Comparison of ENCODE assay signal across 15 mouse cellular contexts in genomic region chr8:88064414-88065110, GRCm38 (mm10). TPM values are rescaled to one million over a fixed set of nuclear protein-coding genes. Genes with fewer than 3 reads are reported as not detected.
DNase-seq lines count a peak whose midpoint lies in the region; ATAC-seq lines count a peak whose summit lies in the region.
"Had no signal": no experiment of that assay in that cellular context is flagged by ENCODE, and none has a peak within 500 bp of the region (broad histone marks: within the 10 kb centered on the region; RNA-seq: fewer than 3 reads in every experiment).

No protein-coding gene starts in this region.

- no peaks in the 10 kb centered on the region for H3K9me3 ChIP-seq in hindbrain, embryonic 16.5 days (ENCODE audit: control insufficient read depth, low read length)
- H3K9me3 ChIP-seq in hindbrain, embryonic 10.5 days: no peaks in the 10 kb centered on the region
- H3K9me3 ChIP-seq: hindbrain, embryonic 15.5 days; midbrain, embryonic 13.5 days had no signal

- no peaks in the 10 kb centered on the region for H3K36me3 ChIP-seq in hindbrain, embryonic 16.5 days (ENCODE audit: control insufficient read depth, insufficient read depth, low read length)
- no peaks in the 10 kb centered on the region for H3K36me3 ChIP-seq in hindbrain, embryonic 10.5 days
- H3K36me3 ChIP-seq: hindbrain, embryonic 15.5 days; midbrain, embryonic 13.5 days had no signal

- WGBS in hindbrain, embryonic 16.5 days: 72% methylated on average over 13 of the region's 13 CpGs
- WGBS in hindbrain, embryonic 10.5 days: 90% methylated on average over 13 of the region's 13 CpGs

- H3K4me1 ChIP-seq in hindbrain, embryonic 16.5 days (ENCODE audit: control insufficient read depth, insufficient read depth, low read depth, low read length): no peaks in the 10 kb centered on the region; the same call in 1 of the 2 replicates
- H3K4me1 ChIP-seq in hindbrain, embryonic 10.5 days (replicated peaks): no peaks in the 10 kb centered on the region
- H3K4me1 ChIP-seq: hindbrain, embryonic 15.5 days; midbrain, embryonic 13.5 days had no signal

- ATAC-seq in hindbrain, embryonic 16.5 days: no peak
- ATAC-seq: midbrain, embryonic 13.5 days; Patski had no signal

- H3K9ac ChIP-seq in hindbrain, embryonic 16.5 days (ENCODE audit: low read depth, low read length): no peak overlapping the region
- H3K9ac ChIP-seq: hindbrain, embryonic 15.5 days; midbrain, embryonic 13.5 days had no signal

- no peaks in the 10 kb centered on the region for H3K27me3 ChIP-seq in hindbrain, embryonic 16.5 days (replicated peaks; ENCODE audit: control insufficient read depth, insufficient read depth, low read length)
- no peaks in the 10 kb centered on the region for H3K27me3 ChIP-seq in hindbrain, embryonic 10.5 days (ENCODE audit: insufficient read depth, poor library complexity, severe bottlenecking)
- H3K27me3 ChIP-seq: hindbrain, embryonic 15.5 days; midbrain, embryonic 13.5 days had no signal

- DNase-seq in hindbrain, embryonic 10.5 days (ENCODE audit: low spot score): no peak
- DNase-seq in cerebellum, adult 9-11 months: peak; percentile 65
- DNase-seq in layer of hippocampus, adult 9-10 months (ENCODE audit: low spot score): peak; percentile 16
- peak; percentile 56 to 74 for DNase-seq in right cerebral cortex, postnatal 10 days (ENCODE audit: low spot score in 2 of 2)
- no peak for DNase-seq in adrenal gland, postnatal 4 days (ENCODE audit: low spot score in 2 of 2)
- no peak for DNase-seq in thymus, postnatal 14 days
- no peak for DNase-seq in liver
- DNase-seq: adrenal gland, postnatal 25 days; lung, postnatal 10 days; spleen, adult 18-20 months had no signal

- H3K4me2 ChIP-seq in hindbrain, embryonic 16.5 days (ENCODE audit: low read length): peak overlapping the region; percentile 7; the same call in 1 of the 2 replicates
- H3K4me2 ChIP-seq: hindbrain, embryonic 15.5 days; midbrain, embryonic 13.5 days had no signal

- no peak overlapping the region for H3K27ac ChIP-seq in hindbrain, embryonic 16.5 days (ENCODE audit: low read depth, low read length)
- no peak overlapping the region for H3K27ac ChIP-seq in hindbrain, embryonic 10.5 days
- H3K27ac ChIP-seq: hindbrain, embryonic 15.5 days; kidney, postnatal 0 days; midbrain, embryonic 13.5 days had no signal

- no peak overlapping the region for H3K4me3 ChIP-seq in hindbrain, embryonic 16.5 days (ENCODE audit: low read length)
- no peak overlapping the region for H3K4me3 ChIP-seq in hindbrain, embryonic 10.5 days
- H3K4me3 ChIP-seq: hindbrain, embryonic 15.5 days; midbrain, embryonic 13.5 days had no signal

RNA-seq across cellular contexts. Expression of gene Cnep1r1, which starts 54.0 kb away (rescaled TPM):
- polyA plus RNA-seq in hindbrain, embryonic 16.5 days (2015; fragmentation: Nextera tagmentation; extraction: Ambion mirVana): 39.7 and 42.6 TPM in 2 replicates
- polyA plus RNA-seq in hindbrain, embryonic 10.5 days (2016; fragmentation: Nextera tagmentation; extraction: Ambion mirVana): 45.3 and 49.3 TPM in 2 replicates
- 10 to 100 TPM; 38.8 to 41.3 TPM for total RNA-seq in adrenal gland, postnatal 4 days (2021)

Comparison
In these comparisons a context has a peak if more than half of its experiments do, and no peak if none do; other contexts are left out.
1. DNase-seq: peak in cerebellum, adult 9-11 months (single experiment), layer of hippocampus, adult 9-10 months (single experiment) and right cerebral cortex, postnatal 10 days (2 of 2); none in hindbrain, embryonic 10.5 days (single experiment), adrenal gland, postnatal 4 days (0 of 2), thymus, postnatal 14 days (single experiment) and liver (single experiment).